Mouse (Mus musculus): ENCODE data around the gene Morc1.

DNA sequence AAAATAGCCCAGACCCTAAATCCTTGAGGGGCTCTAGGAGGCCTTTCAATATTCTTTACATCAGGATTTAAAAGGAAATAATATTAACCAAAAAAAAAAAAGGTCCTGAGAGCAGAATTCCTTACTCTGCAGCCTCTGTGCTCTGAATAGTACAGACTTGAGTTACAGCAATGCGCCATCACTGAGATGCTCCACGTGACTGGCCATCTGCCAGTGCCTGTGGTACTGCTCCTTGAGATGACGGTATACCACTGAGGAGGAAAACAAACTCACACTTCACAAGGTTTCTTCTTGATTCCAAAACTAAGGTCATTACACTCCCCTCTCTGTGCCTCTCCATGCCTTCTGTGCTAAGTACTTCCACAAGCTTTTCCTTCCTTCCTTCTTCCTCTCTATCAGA lies 195.1 kb downstream of the Morc1 start:
- TF ChIP-seq POLR2A (IDR thresholded peaks at IDR 0.05; ENCODE audit: low read depth, low read length) (no peak), CTCF (IDR thresholded peaks at IDR 0.05; ENCODE audit: extremely low read depth, insufficient read length, insufficient replicate concordance, low read depth, low read length) (no peak)

All from small intestine, adult 2 months (tissue).